8 mouse cellular contexts compared by ENCODE assay signal in genomic region chr17:53479604-53480041, GRCm38 (mm10). TPM values are rescaled to one million over a fixed set of nuclear protein-coding genes. Genes with fewer than 3 reads are reported as not detected.
DNase-seq lines count a peak whose midpoint lies in the region; ATAC-seq and TF ChIP-seq lines count a peak whose summit lies in the region.

No protein-coding gene starts in this region.

- TF ChIP-seq CTCF in hindbrain, postnatal 0 days (IDR thresholded peaks at IDR 0.05; ENCODE audit: low read depth), result peak; percentile 2; the same call in 1 of the 2 replicates

- H3K9me3 ChIP-seq in hindbrain, postnatal 0 days (ENCODE audit: low read length), result no peaks in the 10 kb centered on the region

- no peaks in the 10 kb centered on the region for H3K27me3 ChIP-seq in hindbrain, postnatal 0 days (ENCODE audit: insufficient read depth, low read length)

- peak; percentile 47 for ATAC-seq in cerebellum, adult (ENCODE audit: insufficient number of reproducible peaks, low FRiP score, low TSS enrichment)
- peak; percentile 1; the same call in 1 of the 2 replicates for ATAC-seq in hindbrain, postnatal 0 days

- no peak for DNase-seq in cerebellum, adult 9-11 months
- peak; percentile 39 for DNase-seq in cerebellum, adult 8-10 months
- peak; percentile 38 to 52 for DNase-seq in frontal cortex, postnatal 14 days (ENCODE audit: low spot score in 2 of 2)
- DNase-seq in hindbrain, postnatal 0 days (ENCODE audit: low spot score), result peak; percentile 50
- peak; percentile 48 to 58 for DNase-seq in left cerebral cortex, adult 18-20 months (ENCODE audit: low spot score in 2 of 2)
- peak; percentile 54 for DNase-seq in lung, postnatal 36 days
- DNase-seq in right cerebral cortex, adult 18-20 months, result peak; percentile 63

- H3K4me1 ChIP-seq in hindbrain, postnatal 0 days (ENCODE audit: insufficient read depth, low read length), result peaks cover 17% of the 10 kb centered on the region

- H3K4me2 ChIP-seq in hindbrain, postnatal 0 days (ENCODE audit: low read depth, low read length), result peak overlapping the region; percentile 82

- peak overlapping the region; percentile 98 for H3K9ac ChIP-seq in hindbrain, postnatal 0 days (replicated peaks; ENCODE audit: low read length)

- H3K36me3 ChIP-seq in hindbrain, postnatal 0 days (ENCODE audit: insufficient read depth, low read length), result no peaks in the 10 kb centered on the region; the same call in 1 of the 2 replicates

- peak overlapping the region; percentile 99 for H3K27ac ChIP-seq in hindbrain, postnatal 0 days

- under 1% methylated on average over 33 of the region's 33 CpGs for WGBS in hindbrain, postnatal 0 days

- peak overlapping the region; percentile 95 for H3K4me3 ChIP-seq in hindbrain, postnatal 0 days (ENCODE audit: low read length)

RNA-seq across cellular contexts. Expression of gene Rab5a, which starts 0.6 kb away (rescaled TPM):
- total RNA-seq in hindbrain, postnatal 0 days (2014; rRNA removed), result 64.4 and 80.8 TPM in 2 replicates
- 116 and 124 TPM in 2 replicates for polyA plus RNA-seq in hindbrain, postnatal 0 days (2015; fragmentation: Nextera tagmentation; extraction: Ambion mirVana)
- total RNA-seq in left cerebral cortex, adult 18-20 months (2021), result 100 to 1,000 TPM; 126 to 128 TPM

RNA-seq across cellular contexts. Expression of gene Efhb, which starts 16.5 kb away (rescaled TPM):
- 0.47 and 1.9 TPM in 2 replicates for total RNA-seq in hindbrain, postnatal 0 days (2014; rRNA removed)
- 0.76 and 1.3 TPM in 2 replicates for polyA plus RNA-seq in hindbrain, postnatal 0 days (2015; fragmentation: Nextera tagmentation; extraction: Ambion mirVana)
- not detected for total RNA-seq in left cerebral cortex, adult 18-20 months (2021)

RNA-seq across cellular contexts. Expression of gene Pp2d1, which starts 59.6 kb away (rescaled TPM):
- not detected in 2 replicates for total RNA-seq in hindbrain, postnatal 0 days (2014; rRNA removed)
- 0.21 TPM in 2 replicates for polyA plus RNA-seq in hindbrain, postnatal 0 days (2015; fragmentation: Nextera tagmentation; extraction: Ambion mirVana)
- total RNA-seq in left cerebral cortex, adult 18-20 months (2021), result not detected
